ENCODE assay signal across 20 mouse cellular contexts in genomic region chr7:110878028-110878427, GRCm38 (mm10). TPM values are rescaled to one million over a fixed set of nuclear protein-coding genes. Genes with fewer than 3 reads are reported as not detected.
A peak's percentile ranks its signal among the peaks of the same experiment; 100 is the strongest.
DNase-seq lines count a peak whose midpoint lies in the region; ATAC-seq and TF ChIP-seq lines count a peak whose summit lies in the region.
"Had no signal": no experiment of that assay in that cellular context is flagged by ENCODE, and none has a peak within 500 bp of the region (broad histone marks: within the 10 kb centered on the region; RNA-seq: fewer than 3 reads in every experiment).

No protein-coding gene starts in this region.

- no peak overlapping the region for H3K9ac ChIP-seq in heart, postnatal 0 days (replicated peaks; ENCODE audit: low read depth, low read length)
- H3K9ac ChIP-seq in lung, embryonic 16.5 days (ENCODE audit: low read length): no peak overlapping the region
- no peak overlapping the region for H3K9ac ChIP-seq in liver, embryonic 15.5 days
- no peak overlapping the region for H3K9ac ChIP-seq in stomach, embryonic 16.5 days (ENCODE audit: low read length)
- H3K9ac ChIP-seq: embryonic facial prominence, embryonic 13.5 days; hindbrain, embryonic 14.5 days; midbrain, embryonic 13.5 days; neural tube, embryonic 15.5 days had no signal

- 79% methylated on average over 4 of the region's 4 CpGs for WGBS in heart, postnatal 0 days
- WGBS in lung, embryonic 16.5 days: 73% methylated on average over 4 of the region's 4 CpGs
- WGBS in liver, embryonic 15.5 days (ENCODE audit: insufficient replicate concordance): 49% methylated on average over 4 of the region's 4 CpGs
- 64% methylated on average over 4 of the region's 4 CpGs for WGBS in stomach, embryonic 16.5 days

- 0 out of 2 replicates have a peak overlapping the region, but pooled peaks have one; percentile 11 for H3K27ac ChIP-seq in heart, postnatal 0 days (ENCODE audit: low read depth)
- H3K27ac ChIP-seq in lung, embryonic 16.5 days (ENCODE audit: low read length): peak overlapping the region; percentile 72
- 0 out of 2 replicates have a peak overlapping the region, but pooled peaks have one; percentile 1 for H3K27ac ChIP-seq in liver, embryonic 15.5 days (replicated peaks)
- peak overlapping the region; percentile 6; the same call in 1 of the 2 replicates for H3K27ac ChIP-seq in stomach, embryonic 16.5 days (ENCODE audit: low read length)
- H3K27ac ChIP-seq: embryonic facial prominence, embryonic 13.5 days; hindbrain, embryonic 14.5 days; midbrain, embryonic 13.5 days; neural tube, embryonic 15.5 days had no signal

- H3K27me3 ChIP-seq in heart, postnatal 0 days (ENCODE audit: control insufficient read depth, insufficient read depth, low read length): no peaks in the 10 kb centered on the region
- H3K27me3 ChIP-seq in lung, embryonic 16.5 days (ENCODE audit: control insufficient read depth, insufficient read depth, low read depth, low read length): no peaks in the 10 kb centered on the region
- H3K27me3 ChIP-seq in liver, embryonic 15.5 days: no peaks in the 10 kb centered on the region
- no peaks in the 10 kb centered on the region for H3K27me3 ChIP-seq in stomach, embryonic 16.5 days (ENCODE audit: control insufficient read depth, insufficient read depth, low read length)
- H3K27me3 ChIP-seq: embryonic facial prominence, embryonic 13.5 days; midbrain, embryonic 13.5 days; neural tube, embryonic 15.5 days had no signal

- no peaks in the 10 kb centered on the region for H3K36me3 ChIP-seq in heart, postnatal 0 days (replicated peaks; ENCODE audit: control insufficient read depth, insufficient read depth, low read length)
- H3K36me3 ChIP-seq in lung, embryonic 16.5 days (ENCODE audit: control insufficient read depth, insufficient read depth, low read length): no peaks in the 10 kb centered on the region
- no peaks in the 10 kb centered on the region for H3K36me3 ChIP-seq in liver, embryonic 15.5 days (replicated peaks)
- no peaks in the 10 kb centered on the region for H3K36me3 ChIP-seq in stomach, embryonic 16.5 days (ENCODE audit: control insufficient read depth, insufficient read depth, low read length)
- H3K36me3 ChIP-seq: embryonic facial prominence, embryonic 13.5 days; midbrain, embryonic 13.5 days; neural tube, embryonic 15.5 days had no signal

- ATAC-seq in heart, postnatal 0 days (ENCODE audit: insufficient read depth, low read depth): no peak
- no peak for ATAC-seq in lung, embryonic 16.5 days (ENCODE audit: low read depth)
- ATAC-seq in liver, embryonic 15.5 days (ENCODE audit: insufficient read depth): no peak
- ATAC-seq in stomach, embryonic 16.5 days (ENCODE audit: insufficient read depth, low FRiP score): no peak
- ATAC-seq: midbrain, embryonic 13.5 days had no signal

- H3K9me3 ChIP-seq in heart, postnatal 0 days (replicated peaks; ENCODE audit: control insufficient read depth, low read length): no peaks in the 10 kb centered on the region
- H3K9me3 ChIP-seq in lung, embryonic 16.5 days (ENCODE audit: control insufficient read depth, low read length): no peaks in the 10 kb centered on the region
- H3K9me3 ChIP-seq in liver, embryonic 15.5 days (replicated peaks): no peaks in the 10 kb centered on the region
- no peaks in the 10 kb centered on the region for H3K9me3 ChIP-seq in stomach, embryonic 16.5 days (replicated peaks; ENCODE audit: control insufficient read depth, low read length)
- H3K9me3 ChIP-seq: embryonic facial prominence, embryonic 13.5 days; midbrain, embryonic 13.5 days; neural tube, embryonic 15.5 days had no signal

- no peak for DNase-seq in heart, postnatal 0 days (ENCODE audit: low spot score)
- DNase-seq in heart, postnatal 10 days: no peak
- no peak for DNase-seq in lung, postnatal 10 days
- DNase-seq in right cerebral cortex, postnatal 25 days: no peak
- DNase-seq in frontal cortex, postnatal 25 days (ENCODE audit: low spot score in 2 of 2): no peak
- DNase-seq: adrenal gland, postnatal 10 days; cerebellum, adult 18-20 months; gastrocnemius, postnatal 10 days; kidney, adult 18-20 months; kidney, postnatal 36 days; lung, postnatal 36 days; thymus, postnatal 4 days had no signal

- TF ChIP-seq EP300 in heart, postnatal 0 days (IDR thresholded peaks at IDR 0.05; ENCODE audit: low read depth): no peak

- 0 out of 2 replicates have a peak, but pooled peaks cover 4% of the 10 kb centered on the region for H3K4me1 ChIP-seq in heart, postnatal 0 days (ENCODE audit: control insufficient read depth, insufficient read depth)
- H3K4me1 ChIP-seq in lung, embryonic 16.5 days (replicated peaks; ENCODE audit: control insufficient read depth, insufficient read depth, low read length): no peaks in the 10 kb centered on the region; the same call in 1 of the 2 replicates
- peaks cover 45% of the 10 kb centered on the region for H3K4me1 ChIP-seq in liver, embryonic 15.5 days (replicated peaks)
- no peaks in the 10 kb centered on the region for H3K4me1 ChIP-seq in stomach, embryonic 16.5 days (ENCODE audit: control insufficient read depth, insufficient read depth, low read length)
- H3K4me1 ChIP-seq: embryonic facial prominence, embryonic 13.5 days; midbrain, embryonic 13.5 days; neural tube, embryonic 15.5 days had no signal

- TF ChIP-seq CTCF in heart, postnatal 0 days (IDR thresholded peaks at IDR 0.05; ENCODE audit: low read depth): no peak

- no peak overlapping the region for H3K4me2 ChIP-seq in heart, postnatal 0 days (ENCODE audit: low read depth, low read length)
- H3K4me2 ChIP-seq in lung, embryonic 16.5 days (ENCODE audit: low read depth, low read length): no peak overlapping the region
- H3K4me2 ChIP-seq in liver, embryonic 15.5 days: no peak overlapping the region
- no peak overlapping the region for H3K4me2 ChIP-seq in stomach, embryonic 16.5 days (ENCODE audit: low read depth, low read length)
- H3K4me2 ChIP-seq: embryonic facial prominence, embryonic 13.5 days; hindbrain, embryonic 14.5 days; midbrain, embryonic 13.5 days; neural tube, embryonic 15.5 days had no signal

- no peak overlapping the region for H3K4me3 ChIP-seq in heart, postnatal 0 days (ENCODE audit: low read depth, low read length)
- H3K4me3 ChIP-seq in lung, embryonic 16.5 days (ENCODE audit: low read length): no peak overlapping the region
- H3K4me3 ChIP-seq in liver, embryonic 15.5 days (replicated peaks): no peak overlapping the region
- no peak overlapping the region for H3K4me3 ChIP-seq in stomach, embryonic 16.5 days (replicated peaks; ENCODE audit: low read length)
- H3K4me3 ChIP-seq: embryonic facial prominence, embryonic 13.5 days; midbrain, embryonic 13.5 days; neural tube, embryonic 15.5 days had no signal

- intact Hi-C loops in heart, postnatal 10 days (cut with DNase I): no loop called here

RNA-seq across cellular contexts. Expression of gene Lyve1, which starts 15.0 kb away (rescaled TPM):
- 38.9 and 56.7 TPM in 2 replicates for total RNA-seq in heart, postnatal 0 days (2014; rRNA removed; ENCODE audit: low replicate concordance)
- polyA plus RNA-seq in heart, postnatal 0 days (2015; fragmentation: Nextera tagmentation; extraction: Ambion mirVana): 13.8 and 15.2 TPM in 2 replicates
- 10 to 100 TPM in 1 of 2 experiments, 1 to 10 TPM in 1; 9.6 to 18.9 TPM for total RNA-seq in heart, postnatal 10 days (2021)
- 67.3 and 72.5 TPM in 2 replicates for polyA plus RNA-seq in lung, embryonic 16.5 days (2015; fragmentation: Nextera tagmentation; extraction: Ambion mirVana)
- polyA plus RNA-seq in liver, embryonic 15.5 days (2015; fragmentation: Nextera tagmentation; extraction: Ambion mirVana): 23.8 and 24.1 TPM in 2 replicates
- polyA plus RNA-seq in stomach, embryonic 16.5 days (2015; fragmentation: Nextera tagmentation; extraction: Ambion mirVana): 15.2 and 17.4 TPM in 2 replicates
- polyA plus RNA-seq: C2C12 had no signal

RNA-seq across cellular contexts. Expression of gene Rnf141, which starts 33.8 kb away (rescaled TPM):
- total RNA-seq in heart, postnatal 0 days (2014; rRNA removed; ENCODE audit: low replicate concordance): 59.9 and 144 TPM in 2 replicates
- 22.7 and 26.4 TPM in 2 replicates for polyA plus RNA-seq in heart, postnatal 0 days (2015; fragmentation: Nextera tagmentation; extraction: Ambion mirVana)
- 10 to 100 TPM; 50.4 to 51.2 TPM for total RNA-seq in heart, postnatal 10 days (2021)
- polyA plus RNA-seq in lung, embryonic 16.5 days (2015; fragmentation: Nextera tagmentation; extraction: Ambion mirVana): 37.5 and 37.7 TPM in 2 replicates
- polyA plus RNA-seq in liver, embryonic 15.5 days (2015; fragmentation: Nextera tagmentation; extraction: Ambion mirVana): 24.7 and 29.0 TPM in 2 replicates
- 42.7 and 46.5 TPM in 2 replicates for polyA plus RNA-seq in stomach, embryonic 16.5 days (2015; fragmentation: Nextera tagmentation; extraction: Ambion mirVana)

Comparison
In these comparisons a context has a peak if more than half of its experiments do, and no peak if none do; other contexts are left out.
1. H3K27ac ChIP-seq: peak in every context shown above with its lines; median percentile 72 in lung, embryonic 16.5 days; 11 in heart, postnatal 0 days; 6 in stomach, embryonic 16.5 days; 1 in liver, embryonic 15.5 days.